Mouse (Mus musculus): ENCODE measurements at regions not wholly inside any gene's neighbourhood (a gene's known extent, or its start where the extent isn't known, plus 50 kb on each side); places are given as distances from the start of the nearest gene placed in this dataset.

DNA sequence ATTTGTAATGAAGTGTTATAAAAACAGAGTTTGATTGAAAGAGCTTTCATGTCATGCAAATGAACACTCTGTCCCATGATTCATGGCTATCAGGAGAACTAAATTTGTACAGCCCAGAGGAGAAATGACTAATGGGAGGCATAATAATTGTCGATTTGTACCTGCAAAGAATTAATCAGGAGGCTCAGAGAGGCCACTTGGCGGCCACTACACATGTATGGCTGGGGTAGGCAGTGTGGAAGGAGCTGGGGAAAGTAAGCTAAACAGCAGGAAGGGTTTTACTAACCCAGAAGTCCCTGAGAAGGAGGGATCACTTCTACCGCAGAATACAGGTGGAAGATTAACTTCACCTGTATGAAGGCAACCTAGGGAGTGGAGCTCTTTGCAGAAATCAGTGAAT, 145.9 kb upstream of the Vstm2b start:
- DNase-seq (ENCODE audit: low spot score in 2 of 2): no peak

DNA sequence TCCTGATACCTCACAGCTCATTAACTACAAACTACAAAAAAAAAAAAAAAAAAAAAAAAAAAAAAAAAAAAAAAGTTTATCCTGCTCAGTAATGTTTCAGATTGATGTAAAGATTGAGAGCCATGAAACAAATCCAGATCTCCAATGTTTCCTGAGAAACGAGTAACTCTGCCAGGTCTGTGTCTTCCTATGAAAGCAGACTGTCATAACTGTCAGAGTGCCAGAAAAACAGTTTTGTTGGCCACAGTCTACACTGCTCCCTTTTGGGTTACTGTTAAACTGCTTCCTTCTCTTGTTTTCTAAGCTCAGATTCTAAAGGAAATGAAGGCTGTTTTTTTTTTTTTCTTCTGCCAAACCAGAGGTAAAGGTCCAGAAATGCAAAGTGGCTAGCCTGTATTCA, 144.6 kb upstream of the Vstm2b start:
- no peak for DNase-seq (ENCODE audit: low spot score in 2 of 2)

DNA sequence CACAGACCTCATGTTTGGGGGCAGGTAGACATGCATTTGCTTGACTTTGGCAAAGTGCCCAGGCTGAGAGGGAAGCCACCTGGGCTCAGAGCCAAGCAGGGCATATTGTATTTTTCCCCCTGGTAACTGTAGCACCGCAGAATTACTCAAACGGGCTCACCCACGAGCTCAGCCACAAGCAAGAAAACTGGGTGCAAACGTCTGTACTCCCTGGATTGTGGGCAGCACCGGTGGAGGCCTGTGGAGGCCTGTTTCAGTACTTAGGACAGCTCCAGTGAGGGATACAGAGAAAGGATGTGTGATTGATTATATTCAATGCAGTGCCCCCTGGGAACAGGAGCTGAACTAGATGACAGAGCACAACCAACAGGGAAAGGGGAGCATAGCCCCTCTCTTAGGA, 135.6 kb upstream of the Vstm2b start:
- peak; percentile 11 to 63 for DNase-seq (ENCODE audit: low spot score in 2 of 2)

DNA sequence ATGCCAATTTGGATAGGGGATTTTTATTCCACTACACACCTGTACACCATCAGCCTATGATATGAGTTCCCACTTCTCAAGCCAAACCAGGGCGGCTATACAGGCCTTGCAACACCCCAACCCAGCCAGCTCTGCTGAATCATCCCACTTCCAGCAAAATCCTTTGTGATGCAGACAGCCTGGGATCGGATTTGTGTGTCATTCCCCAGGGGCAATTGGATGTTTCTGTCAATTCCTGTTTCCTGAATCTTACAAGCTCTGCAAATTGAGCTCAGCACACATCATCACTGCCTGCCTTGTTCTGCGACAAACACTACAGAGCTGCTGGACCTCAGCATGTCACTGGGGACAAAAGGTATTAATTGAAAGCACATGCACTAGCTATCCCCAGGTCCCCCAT, 132.0 kb upstream of the Vstm2b start:
- no peak for DNase-seq (ENCODE audit: low spot score in 2 of 2)

DNA sequence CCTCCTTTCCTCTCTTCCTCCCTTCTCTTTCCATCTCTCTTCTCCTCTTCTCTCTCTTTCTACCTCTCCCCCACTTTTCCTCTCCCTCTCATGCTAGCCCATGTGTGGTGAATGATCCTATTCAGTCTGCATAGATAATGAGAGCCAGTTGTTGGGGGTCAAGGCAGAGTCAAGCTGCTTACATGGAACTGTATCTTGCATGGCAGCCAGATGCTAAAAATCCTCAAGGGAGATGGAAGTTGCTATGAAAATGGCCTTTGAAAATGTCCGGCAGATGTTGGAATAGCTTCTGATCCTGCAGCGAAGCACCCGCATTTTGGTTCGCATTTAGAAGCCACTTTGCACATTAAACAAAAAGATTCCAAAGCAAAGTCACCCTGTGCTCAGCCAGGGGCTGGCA, 121.9 kb upstream of the Vstm2b start:
- no peak for DNase-seq (ENCODE audit: low spot score in 2 of 2)

DNA sequence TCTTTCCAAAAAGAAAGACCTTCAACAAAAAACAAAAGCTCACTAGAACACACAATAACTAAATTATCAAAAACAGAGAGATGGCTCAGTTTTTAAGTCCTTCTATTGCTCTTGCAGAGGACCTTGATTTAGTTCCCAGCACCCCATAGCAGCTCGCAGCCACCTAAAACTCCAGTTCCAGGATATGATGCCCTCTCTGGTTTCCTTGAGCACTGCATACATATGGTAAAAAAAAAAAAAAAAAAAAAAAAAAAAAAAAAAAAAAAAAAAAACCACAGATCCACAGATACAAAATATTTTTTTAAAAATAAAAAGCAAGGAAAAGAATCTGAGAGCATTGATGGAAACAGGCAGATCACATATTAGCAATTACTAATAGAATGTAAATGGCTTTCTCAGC, 113.2 kb upstream of the Vstm2b start:
- DNase-seq (ENCODE audit: low spot score in 2 of 2): no peak

DNA sequence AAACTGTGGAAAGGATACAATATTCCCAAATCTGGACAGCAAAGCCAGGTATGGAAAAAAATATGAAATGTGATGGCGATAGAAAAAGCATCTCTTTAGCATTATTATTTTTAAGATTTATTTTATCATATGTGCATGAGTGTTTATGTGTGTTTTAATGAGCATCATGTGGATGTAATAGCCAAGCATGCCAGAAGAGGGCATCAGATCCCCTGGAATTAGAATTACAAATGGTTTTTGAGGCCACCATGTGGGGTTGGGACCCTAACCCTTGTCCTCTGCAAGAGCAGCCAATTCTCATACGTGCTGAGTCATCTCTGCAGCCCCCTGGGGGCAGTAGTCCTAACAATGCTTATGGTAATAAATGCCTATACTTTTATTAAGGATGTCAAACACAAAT, 111.4 kb upstream of the Vstm2b start:
- DNase-seq (ENCODE audit: low spot score in 2 of 2): no peak

DNA sequence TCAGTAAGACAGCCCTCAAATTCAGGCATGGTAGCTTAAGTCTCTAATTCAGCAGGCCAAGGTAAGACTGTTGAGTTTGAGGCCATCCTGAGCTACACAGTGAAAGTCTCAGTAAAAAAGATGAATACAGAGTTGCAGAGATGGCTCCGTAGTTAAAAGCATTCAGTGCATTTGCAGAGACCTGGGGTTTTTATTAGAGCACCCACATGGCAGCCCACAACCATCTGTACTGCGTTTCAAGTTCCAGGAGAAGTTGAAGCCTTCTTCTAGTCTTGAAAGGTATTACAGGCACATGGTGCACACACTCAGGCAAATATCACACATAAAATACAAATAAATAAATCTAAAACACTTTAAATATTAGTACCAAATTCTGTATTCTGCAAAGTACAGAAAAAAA, 109.6 kb upstream of the Vstm2b start:
- no peak for DNase-seq (ENCODE audit: low spot score in 2 of 2)

DNA sequence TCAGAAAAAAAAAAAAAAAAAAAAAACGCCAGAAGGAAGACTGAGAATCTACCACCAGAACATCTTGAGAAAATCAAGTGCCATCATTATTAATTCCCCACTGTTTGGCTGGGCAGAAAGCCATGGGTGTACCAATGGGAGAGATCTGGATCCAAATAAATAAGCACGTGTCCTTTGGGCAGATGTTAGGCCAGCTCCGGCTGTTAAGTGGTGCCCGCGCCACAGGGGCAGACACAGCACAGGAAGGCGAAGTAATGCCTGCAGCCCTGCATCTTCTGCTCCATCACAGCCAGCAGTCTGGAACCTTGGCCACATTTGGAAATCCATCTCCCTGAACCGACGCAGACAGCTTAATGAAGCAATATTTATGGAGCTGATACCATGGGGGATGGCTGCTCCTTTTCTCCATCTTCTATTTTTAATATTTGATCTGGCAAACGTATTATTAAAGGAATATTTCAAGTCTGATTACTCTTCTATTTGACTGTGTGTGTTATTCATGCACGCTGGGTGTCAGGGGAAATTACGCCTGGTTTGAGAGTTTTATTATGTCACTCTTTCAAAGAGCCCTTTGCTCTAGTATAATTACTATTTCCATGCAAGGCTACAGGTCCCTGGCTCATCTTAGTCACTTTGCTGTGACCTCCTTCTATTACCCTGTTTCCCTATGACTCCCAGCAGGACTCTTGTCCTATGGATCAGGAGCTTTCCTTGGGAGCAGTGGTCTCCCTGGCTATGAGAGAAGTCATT, 103.5 kb upstream of the Vstm2b start:
- no peak for DNase-seq (ENCODE audit: low spot score in 2 of 2)

DNA sequence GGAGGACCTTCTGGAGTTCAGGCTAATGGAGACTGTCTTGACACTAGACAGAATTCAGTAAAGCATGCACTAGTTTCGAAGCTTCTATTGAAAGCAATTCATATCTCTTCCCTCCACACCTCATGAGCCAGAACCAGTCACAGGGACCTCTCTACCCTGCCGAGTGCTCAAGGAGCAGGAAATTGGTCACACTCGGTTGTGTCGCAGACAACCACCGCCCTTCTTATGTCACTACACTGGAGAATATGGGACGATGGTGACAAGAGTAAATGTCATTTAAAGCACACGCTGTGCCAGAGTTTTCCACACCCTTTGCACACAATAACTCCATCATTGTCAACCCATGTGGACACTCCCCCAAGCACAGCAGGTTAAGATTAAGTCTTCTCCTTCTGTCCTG, 98.3 kb upstream of the Vstm2b start:
- DNase-seq (ENCODE audit: low spot score in 2 of 2): no peak

DNA sequence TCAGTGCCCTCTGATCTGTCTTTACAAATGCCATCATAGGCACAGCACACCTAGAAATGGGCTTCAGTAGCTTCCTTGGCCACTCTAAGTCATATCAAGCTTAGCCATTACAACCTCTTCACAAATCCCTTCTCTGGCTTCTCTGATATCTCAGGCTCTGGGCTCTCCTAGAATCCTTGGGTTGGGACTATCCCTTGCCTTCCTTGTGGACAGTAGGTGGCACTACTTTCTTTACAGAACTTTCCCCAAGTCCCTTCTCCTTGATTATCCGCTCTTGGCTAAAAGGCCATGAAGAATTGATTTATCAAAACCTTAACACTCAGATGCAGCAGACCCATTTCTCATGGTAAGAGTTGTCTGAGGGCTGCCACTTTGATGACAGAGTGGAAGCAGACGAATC, 96.8 kb upstream of the Vstm2b start:
- DNase-seq (ENCODE audit: low spot score in 2 of 2): no peak

DNA sequence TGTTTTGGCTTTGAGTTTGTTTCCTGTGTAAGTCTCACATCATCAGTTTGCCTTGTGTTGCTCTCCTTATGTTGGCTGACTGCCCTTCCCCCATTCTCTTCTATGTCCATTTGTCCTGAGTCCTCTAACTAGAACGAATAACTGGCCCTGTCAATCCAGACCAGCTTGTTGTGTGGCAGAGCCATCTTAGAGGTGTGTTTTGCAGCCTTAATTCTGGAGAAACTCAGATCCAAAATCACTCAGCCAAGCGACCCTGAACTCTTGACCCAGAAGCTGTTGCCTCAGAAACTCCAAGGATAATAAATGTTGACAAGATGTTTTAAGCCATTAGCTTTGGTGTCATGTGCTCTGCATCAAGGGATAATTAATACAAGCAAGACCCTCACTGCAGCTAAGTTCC, 92.9 kb upstream of the Vstm2b start:
- no peak for DNase-seq (ENCODE audit: low spot score in 2 of 2)

DNA sequence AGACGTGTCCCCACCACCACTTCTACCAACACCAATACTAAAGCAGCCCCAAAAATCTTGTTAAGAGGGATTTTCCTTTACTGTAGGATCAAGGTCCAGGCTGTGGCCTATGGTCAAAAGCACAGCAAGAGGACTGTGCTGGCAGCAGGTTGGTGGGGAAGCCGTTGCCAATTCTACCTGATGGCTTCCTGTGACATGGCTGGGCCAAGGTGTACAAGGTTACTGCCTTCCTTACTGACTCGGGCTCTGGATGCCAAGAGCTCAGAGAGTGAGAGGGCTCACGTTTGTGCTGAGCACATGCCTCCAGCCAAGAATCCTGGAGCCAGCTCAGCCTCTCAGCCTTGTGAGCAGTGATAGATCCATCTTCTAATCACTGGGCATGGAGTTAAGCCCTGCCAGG, 92.3 kb upstream of the Vstm2b start:
- no peak for DNase-seq (ENCODE audit: low spot score in 2 of 2)

DNA sequence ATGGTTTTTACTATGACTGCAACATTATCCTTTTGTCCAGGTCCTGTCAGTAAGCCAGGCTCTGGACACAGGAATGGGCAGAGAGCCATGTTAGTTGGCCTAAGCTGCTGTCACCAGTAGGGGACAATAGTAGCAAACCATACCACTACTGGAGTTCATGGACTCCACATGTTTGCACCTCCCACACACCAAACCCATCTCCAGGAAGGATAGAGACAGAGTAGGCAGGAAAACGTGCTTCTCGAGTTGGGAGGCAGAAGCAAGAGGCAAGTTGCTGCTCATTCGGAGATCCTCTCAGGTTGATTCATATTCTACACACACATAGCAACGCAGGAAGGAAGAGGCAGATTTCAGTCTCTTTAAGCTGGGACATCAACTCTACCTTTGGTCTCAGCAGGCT, 85.2 kb upstream of the Vstm2b start:
- DNase-seq (ENCODE audit: low spot score in 2 of 2): peak; percentile 44 to 62

DNA sequence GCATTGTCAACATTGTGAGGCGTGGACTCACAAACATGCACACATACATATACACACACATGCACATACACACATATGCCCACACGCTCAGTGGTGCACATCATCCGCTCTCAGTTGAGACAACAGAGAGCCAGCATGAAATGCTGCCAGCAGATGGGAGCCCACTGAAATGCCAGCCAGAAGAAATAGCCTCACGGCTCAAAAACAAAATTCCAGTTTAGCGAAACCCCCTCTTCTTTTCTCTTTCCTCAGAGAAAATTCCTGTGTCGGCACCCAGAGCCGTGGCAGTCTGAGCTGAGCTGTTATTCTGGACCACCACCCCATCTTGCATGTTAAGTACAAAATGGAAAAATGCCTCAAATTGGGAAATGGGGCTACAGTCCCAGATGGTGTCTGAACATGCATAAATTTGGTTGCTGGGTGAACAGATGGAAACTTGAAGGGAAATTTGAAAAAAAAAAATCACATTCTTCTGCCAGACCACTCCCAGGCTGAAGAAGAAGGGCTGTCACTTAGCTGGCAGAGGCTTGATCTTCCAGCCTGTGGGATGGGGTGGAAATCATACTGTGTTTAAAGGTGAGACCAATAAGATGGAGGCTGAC, 72.9 kb upstream of the Vstm2b start:
- peak; percentile 27 to 62 for DNase-seq (ENCODE audit: low spot score in 2 of 2)

DNA sequence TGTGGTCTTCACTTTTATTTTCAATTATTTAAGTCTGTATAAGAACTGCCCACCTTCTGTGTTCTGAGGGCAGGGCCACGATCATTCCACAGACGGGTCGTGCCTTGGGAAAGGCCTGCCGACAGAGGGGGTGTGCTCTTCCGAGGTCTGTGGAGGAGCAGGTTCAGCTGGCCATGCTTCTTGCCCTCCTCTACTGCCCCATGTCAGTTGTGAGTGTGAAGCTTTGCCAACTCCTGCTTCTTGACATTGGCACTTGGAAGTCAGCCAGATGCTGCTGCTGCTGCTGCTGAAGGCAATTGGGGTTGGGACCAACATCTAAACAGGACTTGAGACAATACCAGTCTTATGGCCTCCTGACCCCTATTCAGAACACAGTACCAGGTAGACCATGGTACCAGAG, 68.6 kb upstream of the Vstm2b start:
- DNase-seq (ENCODE audit: low spot score in 2 of 2): no peak

DNA sequence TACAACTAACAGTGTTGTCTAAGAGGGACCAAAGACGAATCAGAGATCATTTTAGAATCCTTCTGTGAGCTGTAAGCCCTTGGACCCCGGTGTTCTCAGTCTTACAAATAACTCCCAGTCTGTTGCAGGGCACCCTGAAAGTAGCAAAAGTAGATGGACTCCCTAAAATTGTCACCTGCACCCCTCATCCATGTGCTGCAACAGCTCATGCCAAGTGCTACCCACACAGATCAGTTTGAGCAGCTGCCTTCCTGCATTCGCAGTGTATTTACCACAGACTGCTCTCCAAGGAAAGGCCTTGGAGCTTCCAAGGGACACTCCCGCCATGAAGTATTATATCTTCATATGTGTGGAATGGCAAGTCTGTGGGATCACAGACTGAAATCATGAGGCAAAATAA, 66.5 kb upstream of the Vstm2b start:
- DNase-seq (ENCODE audit: low spot score in 2 of 2): peak in 1 of 2 experiments; percentile 26

DNA sequence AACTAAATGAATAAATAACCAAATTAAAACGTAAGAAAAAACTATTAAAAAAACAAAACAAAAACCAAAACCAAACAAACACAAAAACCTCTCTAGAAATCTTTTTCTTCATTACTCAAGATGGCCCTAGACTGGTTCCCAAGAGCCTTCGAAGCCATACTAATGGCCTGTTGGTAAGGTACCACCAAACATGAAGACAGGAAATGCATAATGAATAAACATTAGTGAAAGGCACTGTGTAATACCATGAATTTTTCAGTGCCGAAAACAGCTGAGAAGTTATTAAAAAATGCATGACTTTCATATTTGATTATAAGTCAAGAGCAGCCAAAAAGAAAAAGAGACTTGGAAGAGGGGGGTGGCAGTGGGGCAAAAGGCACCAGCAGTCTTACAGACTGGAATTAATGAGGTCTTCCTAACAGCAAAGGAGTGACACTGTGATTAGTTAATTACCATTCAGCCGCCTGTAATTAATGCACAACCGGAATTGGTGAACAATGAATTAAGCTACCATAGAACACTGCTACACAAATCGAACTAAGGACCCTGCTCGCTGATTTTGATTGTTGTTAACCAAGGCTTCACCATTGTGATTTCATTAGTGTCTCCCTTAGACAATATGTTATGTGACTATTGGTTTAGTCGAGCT, 55.7 kb upstream of the Vstm2b start:
- DNase-seq (ENCODE audit: low spot score in 2 of 2): no peak

DNA sequence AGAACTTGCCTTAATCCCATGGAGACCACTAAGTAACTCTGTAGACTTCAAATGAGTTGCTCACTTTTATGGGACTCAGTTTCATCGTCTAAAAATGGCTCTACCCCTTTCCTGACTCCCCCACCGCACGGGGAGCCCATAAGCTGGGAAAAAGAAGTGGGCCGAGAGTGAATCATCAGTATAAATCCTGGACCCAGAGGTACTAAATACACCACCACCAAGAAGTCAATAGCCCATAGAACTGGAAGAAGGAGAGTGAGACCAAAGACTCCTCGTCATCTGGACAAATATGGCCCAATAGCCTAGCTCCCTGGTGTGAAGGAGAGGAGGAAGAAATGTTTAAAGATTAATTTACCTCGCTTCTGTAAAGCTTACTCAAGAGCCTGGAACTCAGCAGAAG, 51.6 kb upstream of the Vstm2b start:
- no peak for DNase-seq (ENCODE audit: low spot score in 2 of 2)

All from left cerebral cortex, adult 9 months (tissue).